Mouse (Mus musculus): Measurements from ENCODE around the gene Usp15.

DNA sequence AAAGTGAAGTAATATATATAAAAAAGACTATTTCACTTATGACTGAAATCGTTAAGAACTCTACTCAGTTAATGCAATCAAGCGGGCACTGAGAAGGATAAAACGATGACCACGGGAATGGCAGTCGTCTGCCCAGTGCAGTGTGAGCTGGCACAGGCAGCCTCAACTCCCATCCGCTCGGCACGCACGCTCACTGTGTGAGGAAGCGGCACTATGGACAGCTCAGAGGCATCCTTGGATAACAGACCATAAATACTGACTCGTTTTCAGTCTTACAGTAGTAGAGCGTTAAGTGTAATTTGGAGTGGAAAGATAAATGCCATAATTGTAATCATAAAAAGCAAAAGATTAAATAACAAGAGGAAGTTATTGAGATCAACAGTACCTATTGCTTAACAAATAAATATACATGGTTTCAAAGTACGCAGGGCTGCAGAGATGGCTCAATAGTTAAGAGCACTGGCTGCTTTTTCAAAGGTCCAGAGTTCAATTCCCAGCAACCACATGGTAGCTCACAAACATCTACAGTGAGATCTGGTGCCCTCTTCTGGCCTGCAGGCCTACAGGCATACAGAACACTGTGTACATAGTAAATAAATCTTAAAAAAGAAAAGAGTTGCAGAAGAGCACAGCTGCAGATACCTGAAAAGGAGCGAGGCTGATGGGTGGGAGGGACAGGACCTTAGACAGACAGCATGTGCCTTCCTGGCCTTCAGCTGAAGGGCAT lies 76.0 kb downstream of the Usp15 start:
- TF ChIP-seq CTCF (IDR thresholded peaks at IDR 0.05; ENCODE audit: control insufficient read depth, insufficient read depth, low read length) (no peak), POLR2A (IDR thresholded peaks at IDR 0.05; ENCODE audit: borderline replicate concordance, control insufficient read depth, low read depth, low read length) (no peak)

All from bone marrow, adult 2 months (tissue).